Mouse (Mus musculus) heart, embryonic 11.5 days (tissue): ENCODE data around the gene Bnc1. TPM values are rescaled to one million over a fixed set of nuclear protein-coding genes. Genes with fewer than 3 reads are reported as not detected.

ENCODE experiments used
- ATAC-seq: fragments of 200-750 bp; cut with Nextera tagmentation; replicated peaks from 2 replicates; pipeline ENCODE4 v1.8.0; 2017; ENCODE audit warnings: moderate library complexity; ENCODE audit not compliant: insufficient number of reproducible peaks, low FRiP score, low TSS enrichment
- H3K27ac ChIP-seq: fragments of 300-500 bp; sonication (generic); 2 replicates; pipeline ENCODE4 v1.5.1; 2014; ENCODE audit warnings: mild to moderate bottlenecking, low read depth, low read length
- H3K27me3 ChIP-seq: fragments of 300-500 bp; sonication (generic); 2 replicates; pipeline ENCODE4 v1.6.1; 2014; ENCODE audit warnings: mild to moderate bottlenecking, low read length, mixed read lengths; ENCODE audit not compliant: control insufficient read depth, insufficient read depth
- H3K36me3 ChIP-seq: fragments of 300-500 bp; sonication (generic); 2 replicates; pipeline ENCODE4 v1.6.1; 2014; ENCODE audit warnings: mild to moderate bottlenecking, low read length, moderate library complexity, mixed read lengths; ENCODE audit not compliant: control insufficient read depth, insufficient read depth
- H3K4me1 ChIP-seq: fragments of 300-500 bp; sonication (generic); 2 replicates; pipeline ENCODE4 v1.6.1; 2014; ENCODE audit warnings: low read length; ENCODE audit not compliant: control insufficient read depth, insufficient read depth
- H3K4me2 ChIP-seq: fragments of 300-500 bp; sonication (generic); 2 replicates; pipeline ENCODE4 v1.6.1; 2014; ENCODE audit warnings: mild to moderate bottlenecking, moderate library complexity
- H3K4me3 ChIP-seq: fragments of 300-500 bp; sonication (generic); 2 replicates; pipeline ENCODE4 v1.5.1; 2014; ENCODE audit warnings: low read depth, low read length
- H3K9ac ChIP-seq: fragments of 300-500 bp; sonication (generic); 2 replicates; pipeline ENCODE4 v1.6.1; 2014; ENCODE audit warnings: mild to moderate bottlenecking, low read depth, low read length, moderate library complexity
- H3K9me3 ChIP-seq: fragments of 300-500 bp; sonication (generic); replicated peaks from 2 replicates; pipeline ENCODE4 v1.6.1; 2016; ENCODE audit warnings: low read length; ENCODE audit not compliant: control insufficient read depth
- WGBS: fragments of 180-500 bp; shearing (Covaris S2); extraction: QIAGEN DNeasy Blood & Tissue Kit; methylation state at CpG from one replicate; pipeline ENCODE4 v1.1.7; 2014; ENCODE audit not compliant: insufficient replicate concordance; 5-methylcytosine and 5-hydroxymethylcytosine counted together
- polyA plus RNA-seq: library from polyadenylated mRNA; unstranded; fragments of >200 nt; fragmentation: Nextera tagmentation; extraction: Ambion mirVana; gene quantifications from 2 replicates; pipeline ENCODE4 v1.2.1, GENCODE M21; 2014

Bnc1 gene
- polyA plus RNA-seq, 1 experiment from 2014 or later = 8.6 TPM

DNA sequence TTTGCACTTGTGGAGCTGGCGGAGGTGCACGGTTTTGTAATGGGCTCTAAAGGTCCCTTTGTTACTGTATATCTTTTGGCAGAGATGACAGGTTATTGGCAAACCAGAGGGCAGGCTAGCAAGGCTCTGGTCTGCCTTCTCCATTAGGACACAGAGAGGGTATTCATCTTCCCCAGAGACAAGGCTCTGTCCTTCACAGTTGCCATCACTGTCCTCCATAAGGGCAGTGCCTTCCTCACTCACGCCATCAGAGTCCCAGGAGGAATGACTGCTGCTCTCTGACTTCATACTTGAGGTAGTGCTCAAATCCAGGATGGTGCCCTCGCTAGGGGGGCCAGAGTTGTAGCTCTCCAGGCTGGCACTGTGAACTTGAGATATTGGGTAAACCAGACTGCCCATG, 23.6 kb downstream of the Bnc1 start:
- H3K27me3 ChIP-seq = no peaks in the 10 kb centered on the region
- ATAC-seq = no peak
- no peaks in the 10 kb centered on the region for H3K4me1 ChIP-seq
- 67% methylated on average over 4 of the region's 4 CpGs for WGBS
- no peak overlapping the region for H3K27ac ChIP-seq
- no peak overlapping the region for H3K9ac ChIP-seq
- H3K4me2 ChIP-seq = no peak overlapping the region
- no peak overlapping the region for H3K4me3 ChIP-seq
- no peaks in the 10 kb centered on the region for H3K36me3 ChIP-seq
- H3K9me3 ChIP-seq = no peaks in the 10 kb centered on the region

DNA sequence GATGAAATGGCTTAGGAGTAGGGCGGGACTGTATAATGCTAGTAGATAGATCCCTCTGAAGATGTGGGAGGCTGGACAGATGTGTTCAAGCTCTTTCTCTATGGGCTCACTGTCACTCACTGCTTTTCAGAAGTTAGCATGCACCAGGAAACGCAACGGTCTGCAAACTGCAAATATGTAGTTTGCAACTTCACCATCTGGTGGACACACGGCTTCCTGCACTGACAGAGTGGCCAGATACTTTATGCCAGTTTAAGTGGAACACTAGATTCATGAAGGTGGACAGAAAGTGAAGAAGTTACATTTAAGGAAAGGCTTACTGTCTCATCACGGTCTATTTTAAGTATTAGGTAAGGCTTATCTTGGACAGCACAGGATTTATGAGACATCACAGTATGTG, 25.9 kb downstream of the Bnc1 start:
- Histone ChIP-seq H3K27ac (no peak overlapping the region), H3K4me3 (no peak overlapping the region), H3K27me3 (no peaks in the 10 kb centered on the region), H3K36me3 (no peaks in the 10 kb centered on the region), H3K4me1 (no peaks in the 10 kb centered on the region), H3K9me3 (no peaks in the 10 kb centered on the region), H3K4me2 (no peak overlapping the region), H3K9ac (no peak overlapping the region)
- no peak for ATAC-seq
- 78% methylated on average over 5 of the region's 5 CpGs for WGBS

DNA sequence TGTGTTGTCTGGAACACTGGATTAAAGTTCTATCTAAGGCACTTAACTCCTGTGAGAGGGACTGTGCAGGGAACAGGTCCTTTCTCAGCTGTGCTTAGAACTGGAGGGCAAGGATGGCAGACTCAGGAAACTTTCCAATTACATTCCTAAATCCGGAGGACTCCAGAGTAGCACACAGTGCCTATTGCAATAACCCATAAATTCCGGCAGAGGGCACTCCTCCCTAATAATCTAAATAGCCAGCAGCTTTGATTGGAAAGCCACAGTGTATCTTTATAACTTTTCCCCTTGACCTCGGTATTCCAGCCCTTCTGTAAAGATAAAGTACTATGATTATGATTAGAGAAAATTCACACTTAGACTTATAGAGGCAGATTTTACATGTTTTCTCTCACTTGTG, 32.4 kb downstream of the Bnc1 start:
- Histone ChIP-seq H3K36me3 (no peaks in the 10 kb centered on the region), H3K27ac (no peak overlapping the region), H3K9ac (no peak overlapping the region), H3K4me3 (no peak overlapping the region), H3K4me1 (no peaks in the 10 kb centered on the region), H3K9me3 (no peaks in the 10 kb centered on the region), H3K4me2 (no peak overlapping the region), H3K27me3 (peaks cover 5% of the 10 kb centered on the region)
- ATAC-seq = no peak
- 5% methylated on average over 3 of the region's 3 CpGs for WGBS

DNA sequence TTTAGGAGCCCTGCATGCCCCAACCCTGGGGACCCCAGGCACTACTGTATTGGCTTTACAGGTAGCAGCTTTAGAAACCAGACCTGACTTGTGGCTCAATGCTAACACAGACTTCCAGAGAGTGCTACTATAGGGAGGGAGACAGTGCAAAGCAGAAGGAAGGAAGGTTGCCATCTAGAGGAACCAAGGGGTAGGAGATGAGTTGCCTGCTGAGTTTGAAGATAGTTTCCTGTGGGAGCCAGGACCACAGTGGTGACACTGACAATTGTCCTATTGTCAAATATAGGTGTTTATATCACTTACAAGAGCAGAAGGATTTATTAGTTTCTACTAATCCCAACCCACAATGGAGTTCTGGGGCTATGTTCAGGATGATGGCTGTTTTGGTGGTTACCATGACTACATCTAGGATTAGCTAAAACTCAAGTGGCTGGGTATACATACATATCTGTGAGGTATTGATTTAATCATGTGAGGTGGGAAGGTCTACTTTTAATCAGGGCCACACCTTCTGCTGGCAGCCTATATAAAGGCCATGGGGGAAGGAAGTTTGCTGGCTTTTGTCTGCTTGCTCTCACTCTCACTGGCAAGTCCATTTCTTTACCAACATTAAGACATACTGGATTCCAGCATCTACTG, 37.8 kb downstream of the Bnc1 start:
- ATAC-seq = no peak
- H3K4me3 ChIP-seq = no peak overlapping the region

DNA sequence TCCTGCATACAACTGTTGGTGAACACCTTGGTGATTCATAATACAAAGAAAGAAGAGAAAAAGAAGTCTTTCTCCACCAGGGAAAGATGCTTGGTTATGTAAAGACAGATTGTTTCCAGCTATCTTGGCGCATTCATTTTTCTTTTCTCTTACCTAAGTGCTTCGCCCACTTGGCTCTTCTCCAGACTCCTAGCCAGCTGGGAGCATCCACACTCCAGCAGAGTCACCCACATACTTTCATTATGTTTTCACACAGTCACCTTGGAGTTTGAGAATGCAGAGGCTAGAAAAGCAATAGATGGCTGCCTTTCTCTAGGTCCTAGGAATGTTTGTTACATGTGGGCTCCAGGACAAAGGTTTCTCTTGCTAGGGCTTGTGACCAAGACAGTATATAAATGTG, 41.6 kb downstream of the Bnc1 start:
- Histone ChIP-seq H3K36me3 (no peaks in the 10 kb centered on the region), H3K27ac (no peak overlapping the region)
- ATAC-seq = no peak

More for the DNA sequence above, 37.8 kb downstream of the Bnc1 start:
- no peak overlapping the region for H3K4me2 ChIP-seq
- no peak overlapping the region for H3K9ac ChIP-seq
- H3K9me3 ChIP-seq = no peaks in the 10 kb centered on the region
- H3K27me3 ChIP-seq = peaks cover 5% of the 10 kb centered on the region
- H3K4me1 ChIP-seq = no peaks in the 10 kb centered on the region
- no peak overlapping the region for H3K27ac ChIP-seq
- H3K36me3 ChIP-seq = no peaks in the 10 kb centered on the region

DNA sequence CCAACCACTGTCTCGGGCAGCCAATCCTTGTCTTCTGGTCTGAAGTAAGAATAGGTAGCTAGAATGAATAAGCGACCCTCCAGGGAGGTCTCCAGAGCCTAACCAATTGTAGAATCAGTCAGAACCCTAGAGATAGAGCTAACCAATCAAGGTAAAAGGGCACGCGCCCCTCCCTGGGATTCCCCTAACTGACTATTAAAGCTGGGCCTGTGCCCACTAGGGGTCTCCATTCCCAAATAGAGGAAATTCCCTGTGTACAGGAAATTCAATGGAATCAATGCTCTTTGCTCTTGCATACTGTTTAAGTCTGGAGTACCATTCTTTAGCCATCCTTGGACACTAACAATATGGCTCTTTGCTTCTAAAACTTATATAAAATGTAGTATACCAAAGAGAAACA, 46.7 kb downstream of the Bnc1 start:
- 17% methylated on average over 4 of the region's 4 CpGs for WGBS
- H3K4me2 ChIP-seq = peak overlapping the region; percentile 12; the same call in 1 of the 2 replicates
- ATAC-seq = no peak
- H3K9me3 ChIP-seq = no peaks in the 10 kb centered on the region
- no peaks in the 10 kb centered on the region for H3K36me3 ChIP-seq
- H3K27me3 ChIP-seq = no peaks in the 10 kb centered on the region
- H3K9ac ChIP-seq = no peak overlapping the region
- no peak overlapping the region for H3K27ac ChIP-seq
- H3K4me1 ChIP-seq = no peaks in the 10 kb centered on the region
- no peak overlapping the region for H3K4me3 ChIP-seq

More for the DNA sequence above, 41.6 kb downstream of the Bnc1 start:
- H3K4me3 ChIP-seq = no peak overlapping the region
- H3K9ac ChIP-seq = no peak overlapping the region
- H3K4me1 ChIP-seq = no peaks in the 10 kb centered on the region
- WGBS = 79% methylated on average over 2 of the region's 2 CpGs
- H3K9me3 ChIP-seq = no peaks in the 10 kb centered on the region
- no peaks in the 10 kb centered on the region for H3K27me3 ChIP-seq
- no peak overlapping the region for H3K4me2 ChIP-seq

DNA sequence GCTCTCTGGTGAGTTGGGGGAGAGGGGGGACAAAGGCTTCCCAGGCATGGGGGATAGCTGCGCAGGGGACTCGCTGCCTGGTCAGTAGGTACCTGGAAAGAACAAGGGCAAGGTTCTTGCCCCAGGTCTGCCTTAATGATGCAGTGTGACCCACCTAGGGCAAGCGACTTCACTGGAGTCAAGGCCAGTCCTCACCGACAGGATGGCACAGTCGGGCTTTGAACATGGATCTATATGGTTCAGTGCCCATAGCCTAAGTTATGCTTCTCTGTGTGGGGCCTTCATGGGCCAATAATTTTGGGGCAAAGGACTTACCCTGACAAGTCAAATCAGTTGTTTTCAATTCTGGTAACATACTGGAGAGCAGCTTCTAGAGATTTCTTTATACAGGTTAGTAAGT, 57.3 kb downstream of the Bnc1 start:
- ATAC-seq = no peak
- Histone ChIP-seq H3K27me3 (peaks cover 10% of the 10 kb centered on the region), H3K9me3 (no peaks in the 10 kb centered on the region), H3K27ac (no peak overlapping the region), H3K4me3 (peak overlapping the region; percentile 79), H3K9ac (peak overlapping the region; percentile 84), H3K36me3 (no peaks in the 10 kb centered on the region), H3K4me2 (peak overlapping the region; percentile 86), H3K4me1 (no peaks in the 10 kb centered on the region; the same call in 1 of the 2 replicates)
- WGBS = 11% methylated on average over 5 of the region's 5 CpGs

DNA sequence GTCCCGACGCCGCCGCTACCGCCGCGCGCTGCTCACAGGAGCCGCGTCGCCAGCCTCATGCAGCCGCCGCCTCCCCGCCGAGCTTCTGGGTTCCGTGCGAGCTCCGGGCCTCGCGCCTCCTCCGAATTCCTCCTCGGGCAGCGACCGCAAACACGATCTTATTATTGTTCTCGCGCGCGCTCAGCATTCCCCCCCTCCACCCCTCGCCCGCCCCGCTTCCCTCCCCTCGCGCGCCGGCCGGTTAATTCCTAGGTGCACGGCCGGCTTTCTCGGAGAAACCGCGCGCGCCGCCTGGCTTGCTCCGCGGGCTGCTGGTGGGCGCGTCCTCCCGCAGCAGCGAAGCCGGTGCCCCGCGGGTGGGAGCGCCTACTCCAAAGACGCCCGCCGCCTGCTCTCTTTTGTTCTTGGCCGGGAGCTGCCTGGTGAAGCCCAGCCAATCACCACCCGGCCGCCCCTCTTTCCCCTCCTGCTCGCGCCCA, 57.8 kb downstream of the Bnc1 start, which contains the start of gene Hdgfl3:
Gene Hdgfl3, minus strand, starts transcription at position 207 of the 479 bp plus-strand sequence.
- Histone ChIP-seq H3K4me1 (no peaks in the 10 kb centered on the region; the same call in 1 of the 2 replicates), H3K9ac (peak within 1 kb of the TSS; percentile 84), H3K36me3 (no peaks in the 10 kb centered on the region), H3K4me3 (peak within 1 kb of the TSS; percentile 79), H3K9me3 (no peaks in the 10 kb centered on the region), H3K4me2 (peak within 1 kb of the TSS; percentile 86), H3K27ac (peak within 1 kb of the TSS; percentile 68), H3K27me3 (peaks cover 10% of the 10 kb centered on the region)
- ATAC-seq = peak; percentile 62
- WGBS = under 1% methylated on average over 50 of the region's 63 CpGs
